Mouse (Mus musculus): ENCODE data around the gene Ccdc9b. TPM values are rescaled to one million over a fixed set of nuclear protein-coding genes. Genes with fewer than 3 reads are reported as not detected.

Ccdc9b gene
- total and polyA plus RNA-seq, 3 experiments: not detected

GRCm38 (mm10) chr2:118779065-118779464, 16.6 kb upstream of the Ccdc9b start:
- peaks cover 67% of the 10 kb centered on the region for H3K27me3 ChIP-seq (replicated peaks)
- dilution Hi-C loops (cut with MboI; ENCODE audit: extremely low pct_ligation_motif_present, extremely low pct_unique_long_range_greater_than_20kb, low sequenced_read_pairs) (no loop called here), in situ Hi-C loops (cut with MboI; ENCODE audit: low pct_ligation_motif_present, low pct_unique_long_range_greater_than_20kb, low sequenced_read_pairs) (no loop called here)
- H3K4me3 ChIP-seq (replicated peaks in 1 of 3; ENCODE audit: low read depth in 2 of 3, low read length in 2 of 3, poor library complexity in 1 of 3): peak overlapping the region in 1 of 3 experiments; percentile 25
- peaks cover 0 to 13% of the 10 kb centered on the region in 2 experiments; a peak in 2 of 4 replicates for H3K4me1 ChIP-seq (ENCODE audit: control insufficient read depth in 1 of 2, insufficient read depth in 2 of 2)
- H3K27ac ChIP-seq (ENCODE audit: insufficient read depth, low read depth): no peak overlapping the region
- no peak overlapping the region for H3K9ac ChIP-seq (ENCODE audit: insufficient read depth, low read depth)
- TF ChIP-seq HCFC1 (IDR thresholded peaks at IDR 0.05; ENCODE audit: low read depth, low read length): no peak
- no peak for TF ChIP-seq RAD21 (IDR thresholded peaks at IDR 0.05; ENCODE audit: low read depth, low read length)
- no peak for TF ChIP-seq ZNF384 (IDR thresholded peaks at IDR 0.05; ENCODE audit: low read depth, low read length)
- TF ChIP-seq SMC3 (IDR thresholded peaks at IDR 0.05; ENCODE audit: low read depth, low read length): no peak
- TF ChIP-seq USF2 (conservative IDR thresholded peaks at IDR 0.05; ENCODE audit: low read depth, low read length): no peak
- no peak for TF ChIP-seq CHD1 (IDR thresholded peaks at IDR 0.05; ENCODE audit: low read depth, low read length)
- TF ChIP-seq KAT2A (IDR thresholded peaks at IDR 0.05; ENCODE audit: insufficient replicate concordance, low read length): no peak
- TF ChIP-seq TCF12 (IDR thresholded peaks at IDR 0.05; ENCODE audit: low read depth, low read length): no peak
- no peak for TF ChIP-seq POLR2A (IDR thresholded peaks at IDR 0.05; ENCODE audit: low read depth, low read length)
- TF ChIP-seq MAZ (IDR thresholded peaks at IDR 0.05; ENCODE audit: low read depth, low read length): no peak
- no peak for TF ChIP-seq SIN3A (IDR thresholded peaks at IDR 0.05; ENCODE audit: low read length)
- peak overlapping the region; percentile 63; the same call in 1 of the 2 replicates for H3K4me2 ChIP-seq (ENCODE audit: insufficient read depth, low read depth, poor library complexity, severe bottlenecking)
- DNase-seq (ENCODE audit: extremely low read depth): no peak
- no peaks in the 10 kb centered on the region for H3K9me3 ChIP-seq (replicated peaks; ENCODE audit: low read length)
- H3K79me2 ChIP-seq (replicated peaks; ENCODE audit: control insufficient read depth, extremely low read depth, insufficient read depth, poor library complexity, severe bottlenecking): no peaks in the 10 kb centered on the region
- H3K36me3 ChIP-seq (replicated peaks in 1 of 2; ENCODE audit: control insufficient read depth in 1 of 2, insufficient read depth in 1 of 2, low read length in 1 of 2): no peaks in the 10 kb centered on the region

DNA sequence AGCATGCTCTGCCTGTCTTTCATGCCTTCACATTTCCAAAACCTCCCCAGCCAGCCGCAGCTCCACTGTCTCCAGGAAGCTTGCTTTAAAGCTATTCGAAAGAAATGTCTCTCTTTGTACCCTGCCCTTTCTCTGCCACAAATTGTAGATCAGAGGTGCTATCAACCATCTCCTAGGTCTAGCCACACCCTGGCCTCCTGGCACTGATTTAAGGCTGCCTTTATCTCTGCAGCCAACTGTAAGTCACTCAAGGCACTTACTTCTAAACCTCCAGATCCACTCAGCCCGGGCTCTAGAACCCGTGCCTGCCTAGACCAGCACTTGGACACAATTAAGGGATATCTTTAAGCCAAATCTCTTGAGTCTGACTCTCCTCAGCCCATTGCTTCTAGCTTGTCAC, 16.0 kb upstream of the Ccdc9b start:
- in situ Hi-C loops (cut with MboI; ENCODE audit: low pct_ligation_motif_present, low pct_unique_long_range_greater_than_20kb, low sequenced_read_pairs): no loop called here
- no peak for DNase-seq (ENCODE audit: extremely low read depth)

GRCm38 (mm10) chr2:118776295-118776694, 13.8 kb upstream of the Ccdc9b start:
- Histone ChIP-seq H3K4me3 (replicated peaks in 1 of 3; ENCODE audit: low read depth in 2 of 3, low read length in 2 of 3, poor library complexity in 1 of 3) (no peak overlapping the region), H3K9ac (ENCODE audit: insufficient read depth, low read depth) (no peak overlapping the region), H3K27me3 (replicated peaks) (peaks cover 59% of the 10 kb centered on the region), H3K4me1 (ENCODE audit: control insufficient read depth in 1 of 2, insufficient read depth in 2 of 2) (peaks cover 0 to 13% of the 10 kb centered on the region in 2 experiments; a peak in 2 of 4 replicates), H3K79me2 (replicated peaks; ENCODE audit: control insufficient read depth, extremely low read depth, insufficient read depth, poor library complexity, severe bottlenecking) (no peaks in the 10 kb centered on the region), H3K27ac (ENCODE audit: insufficient read depth, low read depth) (no peak overlapping the region), H3K36me3 (replicated peaks in 1 of 2; ENCODE audit: control insufficient read depth in 1 of 2, insufficient read depth in 1 of 2, low read length in 1 of 2) (no peaks in the 10 kb centered on the region), H3K4me2 (ENCODE audit: insufficient read depth, low read depth, poor library complexity, severe bottlenecking) (no peak overlapping the region), H3K9me3 (replicated peaks; ENCODE audit: low read length) (no peaks in the 10 kb centered on the region)
- no peak for TF ChIP-seq ETS1 (conservative IDR thresholded peaks at IDR 0.05; ENCODE audit: low read depth, low read length)
- no peak for TF ChIP-seq KAT2A (IDR thresholded peaks at IDR 0.05; ENCODE audit: insufficient replicate concordance, low read length)
- TF ChIP-seq GABPA (IDR thresholded peaks at IDR 0.05; ENCODE audit: insufficient replicate concordance, low read depth, low read length): no peak
- no peak for TF ChIP-seq CTCF (conservative IDR thresholded peaks at IDR 0.05 in 1 of 2, IDR thresholded peaks at IDR 0.05 in 1 of 2; ENCODE audit: low read depth in 2 of 2, low read length in 2 of 2)
- no peak for TF ChIP-seq MEF2A (IDR thresholded peaks at IDR 0.05; ENCODE audit: borderline replicate concordance, low read depth, low read length)
- TF ChIP-seq UBTF (IDR thresholded peaks at IDR 0.05; ENCODE audit: low read depth, low read length): no peak
- TF ChIP-seq MAFK (IDR thresholded peaks at IDR 0.05; ENCODE audit: insufficient replicate concordance, low read length): no peak
- TF ChIP-seq SMC3 (IDR thresholded peaks at IDR 0.05; ENCODE audit: low read depth, low read length): no peak
- no peak for TF ChIP-seq NRF1 (IDR thresholded peaks at IDR 0.05; ENCODE audit: low read depth, low read length)
- TF ChIP-seq HCFC1 (IDR thresholded peaks at IDR 0.05; ENCODE audit: low read depth, low read length): no peak
- no peak for TF ChIP-seq MAX (IDR thresholded peaks at IDR 0.05; ENCODE audit: low read length)
- TF ChIP-seq JUND (conservative IDR thresholded peaks at IDR 0.05; ENCODE audit: low read depth, low read length): no peak
- no peak for TF ChIP-seq POLR2AphosphoS2 (IDR thresholded peaks at IDR 0.05; ENCODE audit: low read depth, low read length)
- TF ChIP-seq ELF1 (IDR thresholded peaks at IDR 0.05; ENCODE audit: low read depth, low read length): no peak
- no peak for TF ChIP-seq SIN3A (IDR thresholded peaks at IDR 0.05; ENCODE audit: low read length)
- TF ChIP-seq MXI1 (IDR thresholded peaks at IDR 0.05; ENCODE audit: low read depth, low read length): no peak
- TF ChIP-seq ZNF384 (IDR thresholded peaks at IDR 0.05; ENCODE audit: low read depth, low read length): no peak
- in situ Hi-C loops (cut with MboI; ENCODE audit: low pct_ligation_motif_present, low pct_unique_long_range_greater_than_20kb, low sequenced_read_pairs) (no loop called here), dilution Hi-C loops (cut with MboI; ENCODE audit: extremely low pct_ligation_motif_present, extremely low pct_unique_long_range_greater_than_20kb, low sequenced_read_pairs) (no loop called here)
- no peak for DNase-seq (ENCODE audit: extremely low read depth)

More for the DNA sequence above, 16.0 kb upstream of the Ccdc9b start:
- no peak overlapping the region for H3K27ac ChIP-seq (ENCODE audit: insufficient read depth, low read depth)
- no peaks in the 10 kb centered on the region for H3K9me3 ChIP-seq (replicated peaks; ENCODE audit: low read length)
- no peak overlapping the region for H3K4me2 ChIP-seq (ENCODE audit: insufficient read depth, low read depth, poor library complexity, severe bottlenecking)
- H3K4me1 ChIP-seq (ENCODE audit: control insufficient read depth in 1 of 2, insufficient read depth in 2 of 2): peaks cover 0 to 13% of the 10 kb centered on the region in 2 experiments; a peak in 2 of 4 replicates
- H3K27me3 ChIP-seq (replicated peaks): peaks cover 63% of the 10 kb centered on the region
- dilution Hi-C loops (cut with MboI; ENCODE audit: extremely low pct_ligation_motif_present, extremely low pct_unique_long_range_greater_than_20kb, low sequenced_read_pairs): no loop called here
- no peak for TF ChIP-seq POLR2A (IDR thresholded peaks at IDR 0.05; ENCODE audit: low read depth, low read length)
- no peak for TF ChIP-seq SMC3 (IDR thresholded peaks at IDR 0.05; ENCODE audit: low read depth, low read length)
- no peak for TF ChIP-seq TCF12 (IDR thresholded peaks at IDR 0.05; ENCODE audit: low read depth, low read length)
- TF ChIP-seq POLR2AphosphoS2 (IDR thresholded peaks at IDR 0.05; ENCODE audit: low read depth, low read length): no peak
- TF ChIP-seq ZNF384 (IDR thresholded peaks at IDR 0.05; ENCODE audit: low read depth, low read length): no peak
- no peak for TF ChIP-seq UBTF (IDR thresholded peaks at IDR 0.05; ENCODE audit: low read depth, low read length)
- no peak for TF ChIP-seq NELFE (IDR thresholded peaks at IDR 0.05; ENCODE audit: low read depth, low read length)
- no peaks in the 10 kb centered on the region for H3K36me3 ChIP-seq (replicated peaks in 1 of 2; ENCODE audit: control insufficient read depth in 1 of 2, insufficient read depth in 1 of 2, low read length in 1 of 2)
- no peak overlapping the region for H3K4me3 ChIP-seq (replicated peaks in 1 of 3; ENCODE audit: low read depth in 2 of 3, low read length in 2 of 3, poor library complexity in 1 of 3)
- no peak overlapping the region for H3K9ac ChIP-seq (ENCODE audit: insufficient read depth, low read depth)
- no peaks in the 10 kb centered on the region for H3K79me2 ChIP-seq (replicated peaks; ENCODE audit: control insufficient read depth, extremely low read depth, insufficient read depth, poor library complexity, severe bottlenecking)

Data from CH12.LX (cell line).